Mouse (Mus musculus): ENCODE results near the gene Sgta. TPM values are rescaled to one million over a fixed set of nuclear protein-coding genes. Genes with fewer than 3 reads are reported as not detected.
"Not testable (repeated sequence)": the region's sequence is repeated elsewhere in the genome, so short reads cannot be mapped to it uniquely, and the experiment has no call there.

Sgta gene
- polyA plus RNA-seq, 1 experiment from 2014 or later: 285 TPM

DNA sequence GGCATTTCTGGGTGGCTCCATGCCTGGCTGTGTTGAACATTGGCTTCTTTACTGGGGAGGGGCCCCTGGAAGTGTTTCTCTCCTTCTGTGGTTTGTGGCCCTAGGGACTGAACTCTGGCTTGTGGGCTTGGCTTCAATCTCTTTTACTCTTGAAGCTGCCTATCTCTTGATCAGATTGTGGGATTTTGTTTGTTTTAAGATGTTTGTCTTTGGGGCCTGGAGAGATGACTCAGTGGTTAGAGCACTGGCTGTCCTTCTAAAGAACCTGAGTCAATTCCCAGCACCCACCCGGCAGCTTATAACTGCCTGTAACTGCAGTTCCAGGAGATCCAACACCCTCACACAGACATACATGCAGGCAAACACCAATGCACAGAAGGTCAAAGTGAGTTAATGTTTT is 16.4 kb upstream of the Sgta start:
- no peaks in the 10 kb centered on the region; the same call in 1 of the 2 replicates for H3K9me3 ChIP-seq
- no peaks in the 10 kb centered on the region for H3K27me3 ChIP-seq (ENCODE audit: poor library complexity, severe bottlenecking)
- 93% methylated on average over 1 of the region's 1 CpGs for WGBS
- no peak overlapping the region for H3K4me3 ChIP-seq
- H3K27ac ChIP-seq: no peak overlapping the region
- DNase-seq (ENCODE audit: extremely low spot score, low spot score): no peak
- peaks cover 4% of the 10 kb centered on the region for H3K4me1 ChIP-seq
- peaks cover 100% of the 10 kb centered on the region for H3K36me3 ChIP-seq (replicated peaks)

DNA sequence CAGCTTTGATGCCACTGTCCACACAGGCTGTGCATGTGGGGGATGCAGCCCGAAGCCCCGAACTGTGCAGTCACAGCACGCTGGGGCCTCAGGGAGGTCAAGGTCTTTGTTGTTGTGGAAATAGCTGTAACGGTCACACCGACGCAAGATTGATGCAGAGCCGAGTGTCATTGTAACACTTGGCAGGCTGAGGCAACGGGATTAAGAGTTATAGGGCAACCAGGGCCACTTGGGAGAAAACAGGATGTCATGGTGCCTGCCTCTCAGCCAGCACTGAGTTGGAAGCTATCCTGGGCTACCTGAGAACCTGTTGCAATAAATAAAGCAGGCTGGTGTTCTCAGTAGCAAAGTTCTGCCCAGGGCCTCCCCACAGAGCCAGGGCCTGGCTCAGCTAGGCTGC is 15.8 kb upstream of the Sgta start:
- Histone ChIP-seq H3K4me1 (peaks cover 10% of the 10 kb centered on the region), H3K36me3 (replicated peaks) (peaks cover 93% of the 10 kb centered on the region), H3K27ac (no peak overlapping the region), H3K27me3 (ENCODE audit: poor library complexity, severe bottlenecking) (no peaks in the 10 kb centered on the region), H3K9me3 (no peaks in the 10 kb centered on the region; the same call in 1 of the 2 replicates), H3K4me3 (no peak overlapping the region)
- DNase-seq (ENCODE audit: extremely low spot score, low spot score): no peak
- 90% methylated on average over 8 of the region's 8 CpGs for WGBS

DNA sequence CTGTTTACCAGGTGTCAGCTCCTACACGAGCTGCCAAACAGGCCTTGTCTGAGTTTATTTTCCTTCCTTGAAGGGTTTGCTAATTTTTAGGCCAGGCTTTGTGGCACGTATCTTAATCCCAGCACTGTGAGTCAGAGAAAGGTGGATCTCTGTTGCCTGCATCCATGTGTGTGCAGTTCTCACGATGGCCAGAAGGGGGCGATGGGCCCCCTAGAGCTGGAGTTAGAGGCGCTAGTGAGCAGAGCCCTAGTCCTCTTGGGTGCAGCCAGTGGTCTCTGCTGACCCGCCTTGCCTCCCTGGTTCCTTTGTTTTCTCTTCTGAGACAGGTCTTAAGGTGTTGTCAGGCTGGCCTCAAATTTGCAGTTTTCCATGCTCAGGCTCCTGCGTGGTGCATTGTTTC is 13.5 kb upstream of the Sgta start:
- Histone ChIP-seq H3K27ac (no peak overlapping the region), H3K27me3 (ENCODE audit: poor library complexity, severe bottlenecking) (no peaks in the 10 kb centered on the region), H3K36me3 (replicated peaks) (peaks cover 71% of the 10 kb centered on the region), H3K9me3 (no peaks in the 10 kb centered on the region; the same call in 1 of the 2 replicates), H3K4me3 (no peak overlapping the region), H3K4me1 (peaks cover 29% of the 10 kb centered on the region)
- WGBS: 67% methylated on average over 7 of the region's 7 CpGs
- DNase-seq (ENCODE audit: extremely low spot score, low spot score): no peak

DNA sequence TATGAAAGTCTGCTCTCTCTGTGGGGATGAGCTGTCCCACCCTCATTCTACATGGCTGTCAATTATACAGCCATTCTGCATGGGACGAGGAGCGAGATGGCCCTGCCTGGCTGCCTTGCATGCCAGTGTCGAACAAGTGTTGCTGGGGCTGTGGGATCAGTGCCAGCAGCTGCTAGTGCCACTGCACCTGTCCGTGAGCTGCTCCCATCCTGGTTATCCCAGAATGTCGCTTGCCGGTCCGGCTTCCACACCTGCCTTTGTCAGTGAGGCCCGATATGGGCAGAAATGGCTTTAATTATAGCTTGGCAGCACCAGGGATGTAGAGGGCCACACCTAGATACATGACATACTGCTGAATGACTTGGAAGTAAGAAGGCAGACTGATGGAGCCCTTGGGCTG is 12.3 kb upstream of the Sgta start:
- Histone ChIP-seq H3K9me3 (no peaks in the 10 kb centered on the region; the same call in 1 of the 2 replicates), H3K27me3 (ENCODE audit: poor library complexity, severe bottlenecking) (no peaks in the 10 kb centered on the region), H3K4me3 (no peak overlapping the region), H3K36me3 (replicated peaks) (peaks cover 59% of the 10 kb centered on the region), H3K4me1 (peaks cover 29% of the 10 kb centered on the region), H3K27ac (no peak overlapping the region)
- no peak for DNase-seq (ENCODE audit: extremely low spot score, low spot score)
- 92% methylated on average over 8 of the region's 8 CpGs for WGBS

DNA sequence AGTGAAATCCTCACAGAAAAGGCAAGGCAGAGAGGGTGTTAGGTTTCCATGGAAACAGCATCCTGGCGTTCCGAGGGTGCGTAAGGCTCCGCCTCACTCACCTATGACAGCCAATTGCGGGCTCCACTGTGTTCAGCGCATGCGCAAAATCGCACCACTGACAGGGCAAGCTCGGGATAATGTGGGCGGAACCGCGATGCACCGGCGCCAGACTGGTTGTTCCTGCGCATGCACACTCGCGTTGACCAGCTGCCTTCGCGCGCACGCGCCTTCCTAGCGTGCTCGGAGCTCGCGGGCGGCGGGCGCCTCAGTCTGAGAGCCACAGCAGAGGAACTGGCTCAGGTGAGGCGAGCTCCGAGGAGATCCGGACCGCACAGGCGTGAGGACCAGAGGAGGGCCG is 9.9 kb upstream of the Sgta start, which contains the start of gene Thop1:
Gene Thop1, plus strand, starts transcription at position 200 of the 400 bp plus-strand sequence.
- DNase-seq (ENCODE audit: extremely low spot score, low spot score): peak; percentile 100
- Histone ChIP-seq H3K36me3 (replicated peaks) (peaks cover 34% of the 10 kb centered on the region), H3K4me3 (peak within 1 kb of the TSS; percentile 87), H3K4me1 (peaks cover 41% of the 10 kb centered on the region), H3K27me3 (ENCODE audit: poor library complexity, severe bottlenecking) (no peaks in the 10 kb centered on the region), H3K9me3 (no peaks in the 10 kb centered on the region; the same call in 1 of the 2 replicates), H3K27ac (peak within 1 kb of the TSS; percentile 90)
- under 1% methylated on average over 35 of the region's 35 CpGs for WGBS

DNA sequence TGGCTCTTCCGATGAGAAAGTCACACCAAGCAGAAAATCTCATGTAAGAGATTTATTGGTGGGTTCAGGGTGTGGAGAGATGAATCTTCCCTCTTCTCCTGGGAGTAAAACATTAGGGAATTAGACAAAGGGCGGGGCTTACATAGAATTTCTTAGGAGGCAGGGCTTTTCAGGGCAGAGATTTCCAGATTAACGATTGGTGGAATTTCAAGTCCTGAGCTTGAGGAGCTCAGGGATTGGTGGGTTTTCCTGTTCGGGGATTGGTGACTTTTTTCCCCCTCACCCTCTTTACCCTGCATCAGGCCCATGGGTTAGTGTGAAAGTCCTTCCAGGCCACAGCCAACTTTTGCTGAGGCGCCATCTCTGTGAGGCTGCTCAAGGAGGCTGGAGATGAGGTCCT is 8.7 kb upstream of the Sgta start:
- Histone ChIP-seq H3K36me3 (replicated peaks) (peaks cover 23% of the 10 kb centered on the region), H3K9me3 (no peaks in the 10 kb centered on the region; the same call in 1 of the 2 replicates), H3K27me3 (ENCODE audit: poor library complexity, severe bottlenecking) (no peaks in the 10 kb centered on the region), H3K27ac (peak overlapping the region; percentile 75; the same call in 1 of the 2 replicates), H3K4me1 (peaks cover 41% of the 10 kb centered on the region), H3K4me3 (no peak overlapping the region)
- WGBS: 72% methylated on average over 5 of the region's 5 CpGs
- DNase-seq (ENCODE audit: extremely low spot score, low spot score): no peak

DNA sequence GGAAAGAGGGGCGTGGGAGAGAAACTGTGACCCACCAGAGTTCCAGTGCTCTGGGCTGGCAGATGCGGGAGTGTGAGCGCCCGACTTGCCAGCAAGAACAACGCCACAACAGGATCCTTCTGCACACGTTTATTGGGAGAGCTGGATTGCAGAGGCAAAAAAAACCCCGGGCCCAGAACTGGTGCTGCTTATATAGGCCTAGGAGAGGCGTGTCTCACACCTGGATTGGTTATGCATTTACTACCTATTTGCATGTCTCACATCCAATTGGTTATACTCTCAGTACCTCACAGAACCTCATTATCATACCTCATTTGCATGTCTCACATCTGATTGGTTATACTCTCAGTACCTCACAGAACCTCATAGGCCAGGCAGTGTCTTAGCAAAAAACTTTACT is 4.5 kb upstream of the Sgta start:
- not testable (repeated sequence) for H3K9me3 ChIP-seq; H3K27ac ChIP-seq; H3K36me3 ChIP-seq (replicated peaks); H3K4me3 ChIP-seq; DNase-seq (ENCODE audit: extremely low spot score, low spot score); H3K27me3 ChIP-seq (ENCODE audit: poor library complexity, severe bottlenecking)
- WGBS: 86% methylated on average over 8 of the region's 8 CpGs
- H3K4me1 ChIP-seq: peaks cover 24% of the 10 kb centered on the region

DNA sequence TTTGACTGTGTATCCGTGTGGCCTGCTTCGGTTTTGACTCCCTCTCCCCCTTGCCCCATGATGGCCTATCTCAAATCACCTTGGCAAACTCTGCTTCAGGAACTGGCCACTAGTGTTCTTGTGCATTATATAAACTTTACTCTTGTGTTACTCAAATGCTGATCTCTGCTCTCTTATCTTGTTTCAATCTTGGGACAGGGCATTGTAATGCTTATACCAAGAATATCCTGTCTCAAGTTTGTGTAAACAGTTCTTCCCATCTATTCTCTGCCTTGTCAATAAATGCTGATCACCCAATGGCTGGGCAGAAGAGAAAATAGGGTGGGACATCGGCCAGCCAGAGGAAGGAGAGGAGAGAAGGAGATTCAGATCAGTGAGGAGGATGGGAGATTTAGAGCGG is 2.7 kb upstream of the Sgta start:
- Histone ChIP-seq H3K27ac (no peak overlapping the region), H3K4me1 (peaks cover 34% of the 10 kb centered on the region), H3K27me3 (ENCODE audit: poor library complexity, severe bottlenecking) (no peaks in the 10 kb centered on the region), H3K9me3 (no peaks in the 10 kb centered on the region), H3K36me3 (replicated peaks) (peaks cover 7% of the 10 kb centered on the region; the same call in 1 of the 2 replicates), H3K4me3 (no peak overlapping the region)
- DNase-seq (ENCODE audit: extremely low spot score, low spot score): no peak
- 74% methylated on average over 4 of the region's 4 CpGs for WGBS

DNA sequence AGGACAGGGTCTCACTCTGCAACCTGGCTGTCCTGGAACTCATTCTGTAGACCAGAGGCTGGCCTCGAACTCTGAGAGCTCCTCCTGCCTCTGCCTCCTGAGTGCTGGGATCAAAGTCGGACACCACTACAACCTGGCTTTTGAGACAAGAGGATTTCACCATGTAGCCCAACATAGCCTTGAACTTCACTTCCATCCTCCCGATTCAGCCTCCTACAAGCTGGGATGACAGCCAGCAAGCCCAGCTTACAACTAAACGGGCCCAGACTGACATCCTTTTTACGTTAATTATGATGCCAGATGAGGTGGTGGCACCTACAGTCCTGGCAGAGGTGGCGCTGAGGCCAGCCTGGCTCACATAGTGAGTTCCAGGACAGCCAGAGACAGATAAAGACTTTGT is 1.1 kb downstream of the Sgta start:
- Histone ChIP-seq H3K36me3 (replicated peaks) (peaks cover 30% of the 10 kb centered on the region), H3K9me3 (no peaks in the 10 kb centered on the region), H3K4me3 (peak overlapping the region; percentile 74), H3K4me1 (peaks cover 24% of the 10 kb centered on the region), H3K27me3 (ENCODE audit: poor library complexity, severe bottlenecking) (no peaks in the 10 kb centered on the region), H3K27ac (no peak overlapping the region)
- 89% methylated on average over 6 of the region's 6 CpGs for WGBS
- DNase-seq (ENCODE audit: extremely low spot score, low spot score): no peak

DNA sequence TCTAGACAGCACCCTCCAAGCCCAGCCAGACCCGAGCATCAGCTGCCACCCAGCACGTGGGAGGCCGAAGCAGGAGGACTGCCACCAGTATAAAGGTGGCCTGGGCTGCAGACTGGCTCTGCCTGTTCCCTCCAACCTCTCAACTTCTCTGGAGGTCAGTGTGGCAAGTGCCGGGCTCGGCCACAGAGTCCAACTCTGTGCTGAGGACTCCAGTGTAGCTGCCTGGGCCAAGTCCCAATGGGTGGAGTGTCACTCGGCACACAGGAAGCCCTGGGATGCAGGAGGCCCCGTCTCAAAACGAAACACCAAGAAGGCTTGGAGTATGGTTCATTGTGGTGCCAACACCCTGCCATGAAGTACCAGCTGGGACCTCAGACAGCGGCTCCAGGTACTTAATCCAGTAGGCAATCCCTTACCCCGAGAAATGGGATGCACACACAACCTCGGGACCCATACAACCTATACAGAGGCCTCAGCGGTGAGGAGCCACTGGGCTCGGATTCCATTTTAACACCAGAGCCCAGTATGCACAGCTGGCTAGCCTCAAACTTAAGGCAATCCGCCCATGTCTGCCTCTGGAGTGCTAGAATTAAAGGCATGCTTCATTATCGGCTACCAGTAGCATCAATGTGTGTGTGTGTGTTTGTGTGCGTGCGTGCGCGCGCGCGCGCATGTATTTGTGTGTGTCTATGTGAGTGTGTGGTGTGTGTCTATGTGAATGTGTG is 2.4 kb downstream of the Sgta start:
- DNase-seq (ENCODE audit: extremely low spot score, low spot score): no peak
- Histone ChIP-seq H3K36me3 (replicated peaks) (peaks cover 44% of the 10 kb centered on the region), H3K9me3 (no peaks in the 10 kb centered on the region), H3K27me3 (ENCODE audit: poor library complexity, severe bottlenecking) (no peaks in the 10 kb centered on the region), H3K27ac (no peak overlapping the region), H3K4me1 (peaks cover 24% of the 10 kb centered on the region), H3K4me3 (no peak overlapping the region)
- WGBS: 94% methylated on average over 23 of the region's 23 CpGs

DNA sequence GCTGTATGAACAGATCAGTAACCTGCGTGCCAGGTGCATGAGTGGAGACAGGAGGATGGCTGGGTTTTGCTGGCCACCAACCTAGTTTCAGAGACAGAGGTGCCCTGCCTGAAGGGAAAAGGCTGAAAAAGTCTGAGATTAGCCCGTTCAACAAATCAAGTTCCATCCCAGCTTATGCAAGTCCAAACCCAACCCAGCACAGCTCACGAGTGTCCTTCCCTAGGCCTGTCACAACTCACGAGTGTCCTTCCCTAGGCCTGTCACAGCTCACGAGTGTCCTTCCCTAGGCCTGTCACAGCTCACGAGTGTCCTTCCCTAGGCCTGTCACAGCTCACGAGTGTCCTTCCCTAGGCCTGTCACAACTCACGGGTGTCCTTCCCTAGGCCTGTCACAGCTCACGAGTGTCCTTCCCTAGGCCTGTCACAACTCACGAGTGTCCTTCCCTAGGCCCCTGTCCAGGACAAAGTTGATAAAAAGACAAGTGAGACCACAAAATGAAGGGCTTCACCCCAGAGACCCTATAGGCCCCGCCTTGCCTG is 4.1 kb downstream of the Sgta start:
- not testable (repeated sequence) for H3K27ac ChIP-seq; H3K27me3 ChIP-seq (ENCODE audit: poor library complexity, severe bottlenecking); DNase-seq (ENCODE audit: extremely low spot score, low spot score); H3K9me3 ChIP-seq; H3K4me3 ChIP-seq
- Histone ChIP-seq H3K36me3 (replicated peaks) (peaks cover 61% of the 10 kb centered on the region), H3K4me1 (peaks cover 24% of the 10 kb centered on the region)
- WGBS: 83% methylated on average over 11 of the region's 11 CpGs

DNA sequence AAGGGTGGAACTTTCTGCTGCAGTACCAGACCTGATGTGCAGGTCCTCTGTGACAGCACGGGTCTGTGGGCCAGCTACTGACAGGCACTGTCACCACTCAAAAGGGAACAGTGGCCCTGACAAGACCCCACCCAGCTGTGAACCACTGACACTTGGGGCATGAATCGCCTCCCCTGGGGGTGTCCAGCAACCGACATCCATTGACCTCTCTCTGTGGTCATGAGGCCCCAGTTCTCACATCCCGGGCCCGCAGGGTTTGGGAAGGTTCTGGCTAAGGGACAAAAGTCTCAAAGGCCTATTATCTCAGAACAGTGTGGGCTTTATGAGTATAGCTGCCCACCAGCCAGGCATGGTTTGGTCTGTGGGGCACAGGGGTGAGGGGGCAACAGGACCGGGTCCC is 4.8 kb downstream of the Sgta start:
- WGBS: 86% methylated on average over 6 of the region's 6 CpGs
- no peaks in the 10 kb centered on the region for H3K27me3 ChIP-seq (ENCODE audit: poor library complexity, severe bottlenecking)
- no peaks in the 10 kb centered on the region for H3K9me3 ChIP-seq
- no peak for DNase-seq (ENCODE audit: extremely low spot score, low spot score)
- H3K27ac ChIP-seq: no peak overlapping the region
- peaks cover 68% of the 10 kb centered on the region for H3K36me3 ChIP-seq (replicated peaks)
- H3K4me1 ChIP-seq: peaks cover 24% of the 10 kb centered on the region
- H3K4me3 ChIP-seq: no peak overlapping the region

DNA sequence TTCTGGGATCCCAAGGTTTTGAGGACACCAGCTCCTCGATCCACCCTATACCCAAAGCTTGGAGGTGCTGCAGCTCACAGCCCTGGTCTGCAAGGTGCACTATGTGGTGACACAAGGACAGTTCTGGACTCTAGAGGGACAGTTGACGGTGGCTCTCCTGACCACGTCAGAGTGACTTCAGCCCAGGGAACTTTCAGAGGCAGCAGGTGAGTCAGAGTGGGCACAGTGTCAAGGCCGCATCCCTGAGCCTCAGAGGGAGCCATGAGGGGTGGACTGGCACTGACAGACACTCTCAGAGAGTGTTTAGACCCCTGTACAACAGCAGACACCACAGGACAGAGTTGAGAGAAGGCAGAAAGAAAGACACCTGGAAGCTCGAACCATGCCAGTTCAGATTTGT is 7.4 kb downstream of the Sgta start:
- H3K4me3 ChIP-seq: no peak overlapping the region
- 91% methylated on average over 5 of the region's 5 CpGs for WGBS
- no peaks in the 10 kb centered on the region for H3K27me3 ChIP-seq (ENCODE audit: poor library complexity, severe bottlenecking)
- H3K27ac ChIP-seq: no peak overlapping the region
- peaks cover 85% of the 10 kb centered on the region for H3K36me3 ChIP-seq (replicated peaks)
- DNase-seq (ENCODE audit: extremely low spot score, low spot score): no peak
- H3K4me1 ChIP-seq: 0 out of 2 replicates have a peak, but pooled peaks cover 3% of the 10 kb centered on the region
- H3K9me3 ChIP-seq: no peaks in the 10 kb centered on the region

Data from forebrain, embryonic 10.5 days (tissue).